Mouse (Mus musculus) v-Abl transformed pro-B cells (cell line): Measurements from ENCODE around the gene Atp6v1d.

Experiments
- in situ Hi-C, 2 experiments: fragments of 400-800 bp; cut with MboI; formaldehyde crosslinking; loops; one replicate each; pipeline ENCODE4 v1.15.1; 2025; ENCODE audit not compliant: unreplicated experiment in 2 of 2

Gene Atp6v1d

DNA sequence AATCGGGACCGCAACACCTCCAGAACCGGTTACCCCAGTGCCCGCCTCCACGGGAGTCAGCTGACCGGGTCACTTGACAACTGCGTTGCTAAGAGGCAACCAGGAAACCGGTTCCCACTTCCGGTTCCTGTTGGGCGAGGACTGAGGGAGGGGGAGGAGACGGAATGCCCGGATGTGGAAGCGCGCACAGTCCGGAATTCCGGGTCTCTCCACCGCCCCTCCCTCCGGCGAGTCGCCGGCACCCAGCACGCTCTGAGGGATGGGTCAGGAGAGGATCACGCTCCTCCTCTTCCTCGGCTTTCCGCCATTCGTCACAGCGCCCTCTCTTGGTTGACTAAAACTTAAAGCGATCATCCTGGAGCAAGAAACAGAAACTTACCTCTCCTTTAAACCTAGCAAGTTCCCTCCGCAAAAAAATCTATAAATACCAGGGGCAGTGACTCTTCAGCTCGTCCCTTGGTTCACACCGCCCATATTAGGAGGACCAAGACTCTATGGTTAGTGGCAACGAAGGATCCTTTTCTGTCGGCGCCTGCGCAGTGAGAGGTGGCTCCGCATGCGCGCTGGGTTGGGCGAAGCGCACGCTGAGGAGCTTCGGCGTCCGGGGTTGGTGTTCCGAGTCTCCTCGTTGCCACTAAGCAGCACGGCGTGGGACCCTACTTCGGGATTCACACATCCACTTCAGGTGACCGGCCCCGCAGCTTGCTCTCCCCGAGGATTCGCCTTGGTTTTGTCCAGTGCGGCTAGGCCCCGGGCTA lies at the start of gene Atp6v1d, which contains the start of gene Eif2s1:
TSS of gene Atp6v1d (minus strand) at position 143 of the 758 bp plus-strand sequence.
TSS of gene Eif2s1 (plus strand) at position 324 of the 758 bp plus-strand sequence.
- in situ Hi-C loops: loop anchor here (25.0 kb wide), 2 partner anchors 649 to 1776 kb away; partner anchors contain the start of genes Erh (in 1 of the 2) and Slc39a9 (in 1 of the 2)

DNA sequence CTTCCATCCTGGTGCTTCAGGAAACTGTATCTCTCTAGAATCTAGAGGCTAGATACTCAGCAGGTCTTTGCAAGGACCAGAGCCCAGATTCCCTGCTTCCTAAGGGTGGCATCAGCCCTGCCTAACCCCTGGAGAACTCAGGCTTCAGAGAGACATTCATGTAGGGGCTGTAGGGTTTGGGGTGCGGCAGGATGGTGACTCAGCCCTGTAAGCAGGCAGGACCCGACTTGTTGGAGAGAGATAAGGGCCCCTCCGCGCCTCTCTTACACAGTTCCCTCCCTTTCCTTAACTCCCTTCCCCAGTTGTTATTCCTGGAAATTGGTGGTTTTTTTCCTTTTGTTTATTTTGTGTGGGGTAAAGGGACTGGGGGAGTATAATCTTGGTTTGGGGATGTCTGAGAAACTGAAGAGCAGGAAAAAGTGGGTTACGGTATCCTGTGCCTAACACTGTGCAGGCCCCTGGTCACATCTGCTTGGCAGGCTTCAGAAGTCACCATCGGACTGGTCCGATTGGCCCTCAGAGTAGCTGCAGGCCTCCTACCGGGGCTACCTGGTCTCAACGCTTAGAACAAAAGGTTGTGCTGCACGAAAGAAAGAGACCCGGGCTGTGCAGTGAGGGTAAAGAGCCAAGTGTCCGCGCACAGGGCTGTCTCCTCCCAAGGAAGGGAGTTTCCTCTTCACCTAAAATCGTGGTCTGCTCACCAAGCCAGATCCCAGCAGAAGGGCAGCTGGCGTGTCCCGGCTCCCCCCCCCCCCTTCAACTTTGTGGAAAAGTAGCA lies 49.4 kb upstream of the Atp6v1d start:
- in situ Hi-C loops: loop anchor here (10.0 to 25.0 kb wide), 4 partner anchors 836 to 1916 kb away; no protein-coding TSS in a partner anchor

- in situ Hi-C loops: loop anchor here (25.0 kb wide), 2 partner anchors 1121 to 1221 kb away; no protein-coding TSS in a partner anchor
Measured at GRCm38 (mm10) chr12:78908081-78908605, 46.7 kb upstream of the Atp6v1d start.

DNA sequence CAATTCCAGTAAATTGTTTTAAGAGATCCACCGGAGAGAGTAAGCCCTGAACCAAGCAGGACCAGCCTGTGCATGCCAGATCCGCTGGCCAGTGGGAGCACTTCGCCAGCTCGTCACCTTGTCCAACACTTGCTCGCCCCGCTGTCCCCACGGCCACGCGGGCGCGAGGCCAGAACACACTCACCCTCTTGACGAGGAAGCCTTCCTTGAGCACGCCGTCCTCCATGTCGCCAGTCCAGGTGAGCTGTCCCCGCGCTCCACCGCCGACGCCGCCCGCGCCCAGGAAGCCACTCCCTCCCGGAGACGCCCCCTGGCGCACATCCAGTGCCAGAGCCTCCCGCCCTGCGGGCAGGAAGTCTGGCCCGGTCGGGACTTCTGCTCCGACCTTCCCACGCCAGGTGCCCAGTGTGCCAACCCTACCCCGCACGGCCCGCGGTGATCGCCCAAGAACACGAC lies 45.3 kb upstream of the Atp6v1d start, which contains the start of gene Plek2:
TSS of gene Plek2 (minus strand) at position 258 of the 456 bp plus-strand sequence.
- in situ Hi-C loops: loop anchor here (25.0 kb wide), 2 partner anchors 1119 to 1219 kb away; no protein-coding TSS in a partner anchor

GRCm38 (mm10) chr12:78904499-78904898 lies 43.1 kb upstream of the Atp6v1d start:
- in situ Hi-C loops: loop anchor here (25.0 kb wide), 2 partner anchors 1117 to 1217 kb away; no protein-coding TSS in a partner anchor

DNA sequence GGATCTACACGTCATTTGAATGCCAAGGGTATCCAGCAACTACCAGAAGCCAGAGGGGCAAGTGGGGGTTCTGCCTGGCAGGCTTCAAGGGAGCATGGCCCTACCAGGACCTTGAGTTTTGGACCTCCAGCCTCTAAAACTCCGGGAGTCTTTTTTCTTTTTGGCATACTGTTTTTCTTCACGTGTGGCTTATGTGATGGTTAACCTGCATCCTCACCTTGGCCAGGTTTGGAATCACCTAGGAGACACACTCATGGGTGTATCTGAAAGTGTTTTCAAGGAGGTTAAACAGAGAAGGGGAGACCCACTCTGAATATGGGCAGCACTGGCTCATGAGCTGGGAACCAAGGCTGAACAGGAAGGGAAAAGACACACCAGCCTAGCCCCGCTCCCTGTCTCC lies 41.9 kb upstream of the Atp6v1d start:
- in situ Hi-C loops: loop anchor here (25.0 kb wide), 2 partner anchors 1116 to 1216 kb away; no protein-coding TSS in a partner anchor

DNA sequence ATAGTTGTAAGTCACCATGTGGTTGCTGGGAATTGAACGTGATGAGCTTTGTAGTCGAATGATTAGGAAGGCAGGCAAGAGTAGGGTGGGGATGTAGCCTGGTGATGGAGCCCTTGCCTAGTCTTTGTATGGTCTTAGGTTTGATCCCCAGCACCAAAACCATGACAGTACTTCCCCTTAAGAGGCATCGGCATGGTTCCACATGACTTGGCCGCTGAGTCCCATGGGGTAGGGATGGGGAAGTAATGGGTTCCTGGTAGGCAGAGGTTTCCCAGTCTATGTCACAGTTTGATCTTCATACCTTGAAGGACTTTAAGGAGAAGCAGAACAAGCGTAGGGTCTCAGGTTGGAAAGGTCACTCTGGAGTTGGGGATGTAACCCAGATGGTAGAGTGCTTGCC lies 40.0 kb upstream of the Atp6v1d start:
- in situ Hi-C loops: loop anchor here (25.0 kb wide), 2 partner anchors 1114 to 1214 kb away; no protein-coding TSS in a partner anchor

DNA sequence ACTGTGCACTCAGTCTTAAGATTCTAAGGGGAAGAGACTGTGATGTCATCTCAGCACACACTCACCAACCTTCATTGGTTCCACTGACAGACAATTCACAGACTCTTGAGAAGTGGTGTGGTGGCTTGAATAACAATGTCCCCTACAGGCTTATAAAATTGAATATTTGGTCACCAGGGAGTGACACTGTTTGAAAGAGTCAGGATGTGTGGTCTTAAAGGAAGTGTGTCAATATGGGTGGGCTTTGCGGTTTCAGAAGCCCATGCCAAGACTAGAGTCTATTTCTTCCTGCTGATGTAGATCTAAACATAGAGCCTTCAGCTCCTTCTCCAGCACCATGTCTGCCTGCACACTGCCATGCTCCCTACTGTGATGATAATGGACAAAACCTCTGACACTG lies 36.4 kb upstream of the Atp6v1d start:
- in situ Hi-C loops: no loop called here

GRCm38 (mm10) chr12:78891149-78891548 lies 29.7 kb upstream of the Atp6v1d start:
- in situ Hi-C loops: no loop called here

DNA sequence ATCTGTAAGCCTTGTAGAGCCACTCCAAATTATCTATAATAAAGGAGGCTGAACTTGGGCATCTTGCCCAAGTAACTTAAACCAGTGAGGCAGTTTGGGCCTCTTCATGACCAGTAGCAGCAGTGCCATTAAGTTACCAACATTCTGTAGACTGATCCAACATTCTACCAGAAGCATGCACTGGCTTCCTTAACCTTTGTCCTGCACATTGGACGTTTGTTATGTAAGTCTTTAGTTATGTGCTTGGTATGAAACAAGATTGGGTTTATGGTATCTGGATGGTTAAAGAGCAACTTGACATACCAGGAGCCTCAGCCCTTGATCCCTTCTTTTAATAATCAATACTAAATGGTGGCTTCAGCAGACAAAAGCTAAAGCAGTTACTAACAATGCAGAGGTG lies 28.6 kb upstream of the Atp6v1d start:
- in situ Hi-C loops: no loop called here

DNA sequence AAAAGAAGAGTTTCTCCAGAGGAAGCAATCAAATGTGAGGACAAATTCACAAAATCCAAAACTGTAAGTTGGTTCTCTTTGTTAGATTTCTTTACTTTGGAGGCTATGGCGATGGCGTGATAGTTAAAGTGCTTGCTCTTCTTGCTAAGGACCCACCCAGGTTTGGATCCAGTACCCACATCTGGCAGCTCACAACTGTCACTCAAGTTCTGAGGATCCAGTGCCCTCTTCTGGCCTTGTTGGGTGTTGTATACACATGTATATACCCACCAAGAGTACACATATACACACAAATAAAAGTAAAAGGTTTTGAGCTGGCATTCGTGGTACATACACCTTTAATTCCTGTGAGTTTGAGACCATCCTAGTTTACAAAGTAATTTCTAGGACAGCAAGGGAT lies 13.1 kb upstream of the Atp6v1d start:
- in situ Hi-C loops: loop anchor here (25.0 kb wide), 2 partner anchors 662 to 1763 kb away; partner anchors contain the start of genes Erh (in 1 of the 2) and Slc39a9 (in 1 of the 2)

GRCm38 (mm10) chr12:78868115-78868514 lies 6.7 kb upstream of the Atp6v1d start:
- in situ Hi-C loops: loop anchor here (25.0 kb wide), 2 partner anchors 656 to 1769 kb away; partner anchors contain the start of genes Erh (in 1 of the 2) and Slc39a9 (in 1 of the 2)

DNA sequence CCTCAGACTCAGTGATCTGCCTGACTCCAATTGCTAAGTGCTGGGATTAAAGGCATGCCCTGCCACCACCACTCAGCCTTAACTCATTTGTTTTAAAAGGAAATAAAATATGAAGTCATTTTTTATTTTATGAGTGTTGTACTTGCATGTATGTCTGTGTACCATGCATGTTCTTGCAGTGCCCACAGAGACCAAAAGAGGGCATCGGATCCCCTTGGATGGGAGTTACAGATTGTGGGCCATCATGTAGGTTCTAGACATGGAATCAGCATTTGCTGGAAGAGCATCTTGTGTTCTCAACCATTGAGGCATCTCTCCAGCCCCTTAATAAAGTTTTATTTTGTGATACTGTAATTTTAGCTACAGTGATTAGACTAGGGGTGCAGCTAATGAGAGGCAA lies 4.0 kb upstream of the Atp6v1d start:
- in situ Hi-C loops: loop anchor here (25.0 kb wide), 2 partner anchors 653 to 1772 kb away; partner anchors contain the start of genes Erh (in 1 of the 2) and Slc39a9 (in 1 of the 2)

DNA sequence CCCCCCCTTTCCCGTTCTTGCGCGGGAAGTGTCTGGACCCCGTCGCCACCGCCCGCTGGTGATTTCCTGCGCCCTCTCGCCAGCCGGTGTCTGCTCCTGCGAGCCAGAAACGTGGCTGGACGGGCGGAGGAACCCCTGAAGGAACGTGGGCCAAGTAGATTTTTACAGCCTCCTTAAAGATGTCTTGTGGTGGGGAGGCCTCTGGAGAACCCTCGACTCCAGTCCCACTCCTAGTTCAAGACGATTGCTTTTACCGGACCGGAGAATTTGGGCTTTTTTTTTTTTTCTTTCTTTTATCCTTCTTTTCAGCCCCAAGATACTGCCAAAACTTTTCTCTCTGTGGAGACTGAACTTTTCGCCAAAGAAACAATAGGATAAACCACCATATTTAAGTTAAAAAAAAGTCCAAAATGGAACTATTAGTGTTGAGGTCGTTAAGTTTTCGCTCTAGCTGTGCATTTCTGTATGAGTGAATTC lies 854 bp upstream of the Atp6v1d start:
- in situ Hi-C loops: loop anchor here (25.0 kb wide), 2 partner anchors 650 to 1775 kb away; partner anchors contain the start of genes Erh (in 1 of the 2) and Slc39a9 (in 1 of the 2)

GRCm38 (mm10) chr12:78860921-78861495 lies 430 bp downstream of the Atp6v1d start:
- in situ Hi-C loops: loop anchor here (25.0 kb wide), 2 partner anchors 649 to 1776 kb away; partner anchors contain the start of genes Erh (in 1 of the 2) and Slc39a9 (in 1 of the 2)

DNA sequence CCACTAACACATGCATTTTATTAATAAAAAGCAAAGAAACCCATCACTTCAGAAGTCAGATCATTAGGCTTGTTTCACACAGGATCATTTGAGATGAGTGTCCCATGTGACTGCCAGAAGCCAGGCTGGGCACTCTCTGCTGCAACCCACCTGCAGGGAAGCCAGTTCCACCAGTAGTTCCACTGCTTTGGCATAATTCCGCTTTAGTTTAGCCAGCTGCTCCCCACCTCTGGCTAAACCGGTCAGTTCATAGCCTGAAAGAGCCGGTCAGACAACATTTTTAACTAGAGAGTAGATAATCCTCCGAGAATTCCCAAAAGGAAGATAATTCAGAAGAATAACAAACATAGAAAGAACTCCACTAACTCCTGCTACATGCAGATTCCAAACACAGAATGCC lies 13.2 kb downstream of the Atp6v1d start:
- in situ Hi-C loops: no loop called here

DNA sequence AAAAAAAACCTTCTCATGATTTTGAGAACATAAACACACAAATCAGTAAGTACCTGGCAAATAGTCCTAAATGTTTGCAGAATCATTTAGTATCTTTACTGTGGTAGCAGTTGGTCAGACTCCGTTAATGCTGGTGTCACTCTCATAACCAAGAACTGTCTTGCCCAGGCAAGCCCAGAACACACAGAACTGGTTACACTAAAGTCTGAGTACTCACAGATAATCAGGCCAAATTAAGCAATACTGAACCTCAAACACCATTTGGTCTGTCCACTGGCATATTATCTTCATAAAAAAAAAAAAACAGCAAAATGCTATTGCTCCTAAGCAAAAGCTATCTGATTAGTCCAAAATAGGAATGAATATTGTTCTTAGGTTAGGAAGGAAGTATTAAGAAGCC lies 19.0 kb downstream of the Atp6v1d start:
- in situ Hi-C loops: no loop called here

DNA sequence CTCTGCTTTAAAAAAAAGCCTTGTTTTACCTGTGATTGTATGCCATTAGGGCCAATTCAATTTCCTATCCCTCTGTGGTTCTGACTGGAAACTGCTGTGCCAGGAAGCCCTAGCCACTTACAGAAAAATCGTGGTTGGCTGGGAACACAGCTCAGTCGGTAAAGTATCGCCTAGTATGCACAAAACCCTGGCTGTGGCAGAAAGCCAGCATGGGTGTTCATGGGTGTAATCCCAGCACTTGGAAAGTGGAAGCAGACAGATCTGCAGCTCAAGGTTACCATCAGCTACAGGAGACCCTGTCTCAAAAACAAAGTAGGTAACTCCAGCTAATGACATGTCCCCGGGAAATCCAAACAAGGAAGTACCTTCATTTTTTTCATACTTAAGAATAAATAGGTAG lies 21.5 kb downstream of the Atp6v1d start:
- in situ Hi-C loops: no loop called here

- in situ Hi-C loops: no loop called here
Measured at GRCm38 (mm10) chr12:78834496-78834895, 26.9 kb downstream of the Atp6v1d start.
